Mouse (Mus musculus): ENCODE measurements around the gene Lig4.

Lig4 gene

DNA sequence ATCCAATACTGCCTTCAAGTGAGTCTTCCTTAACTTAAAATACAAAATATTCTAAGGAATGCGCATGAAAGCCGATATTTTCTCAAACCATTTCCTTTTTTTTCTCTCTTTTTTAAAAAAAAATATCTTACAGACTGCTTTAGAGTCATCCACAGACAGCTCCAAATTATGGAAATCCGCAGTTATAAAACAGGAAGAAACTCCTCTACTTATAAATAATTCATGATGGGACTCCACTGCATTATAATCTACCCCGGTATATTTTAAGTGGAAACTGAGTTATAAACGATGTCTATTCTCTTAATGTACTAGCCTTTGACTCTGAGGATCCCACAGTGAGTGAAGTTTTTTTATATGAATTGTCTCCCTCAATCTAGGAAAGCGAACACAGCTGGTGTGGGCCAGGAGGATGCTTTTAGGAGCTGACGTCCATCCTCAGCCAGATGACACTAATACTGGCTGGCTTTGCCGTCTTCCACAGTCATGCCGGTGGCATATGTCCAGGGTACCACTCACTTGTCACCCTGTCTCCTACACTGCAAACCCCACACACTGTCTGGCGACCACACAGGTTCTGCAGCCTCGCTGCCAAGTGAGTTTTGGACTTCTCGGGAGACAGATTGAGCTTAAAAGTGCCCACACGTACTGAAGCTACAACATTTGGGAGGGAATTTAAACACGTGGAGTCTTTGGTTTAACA, 47.6 kb downstream of the Lig4 start:
- no peak for DNase-seq (ENCODE audit: low read depth, low spot score)

All from ZHBTc4 (cell line).